Mouse (Mus musculus) adrenal gland, postnatal 0 days (tissue): ENCODE measurements around the gene Nbr1. TPM values are rescaled to one million over a fixed set of nuclear protein-coding genes. Genes with fewer than 3 reads are reported as not detected.

Experiments used
- polyA plus RNA-seq: library from polyadenylated mRNA; unstranded; fragments of >200 nt; fragmentation: Nextera tagmentation; extraction: Ambion mirVana; gene quantifications from 2 replicates; pipeline ENCODE4 v1.2.1, GENCODE M21; 2015

Nbr1 gene
- polyA plus RNA-seq, result 44.8 and 67.0 TPM in 2 replicates

DNA sequence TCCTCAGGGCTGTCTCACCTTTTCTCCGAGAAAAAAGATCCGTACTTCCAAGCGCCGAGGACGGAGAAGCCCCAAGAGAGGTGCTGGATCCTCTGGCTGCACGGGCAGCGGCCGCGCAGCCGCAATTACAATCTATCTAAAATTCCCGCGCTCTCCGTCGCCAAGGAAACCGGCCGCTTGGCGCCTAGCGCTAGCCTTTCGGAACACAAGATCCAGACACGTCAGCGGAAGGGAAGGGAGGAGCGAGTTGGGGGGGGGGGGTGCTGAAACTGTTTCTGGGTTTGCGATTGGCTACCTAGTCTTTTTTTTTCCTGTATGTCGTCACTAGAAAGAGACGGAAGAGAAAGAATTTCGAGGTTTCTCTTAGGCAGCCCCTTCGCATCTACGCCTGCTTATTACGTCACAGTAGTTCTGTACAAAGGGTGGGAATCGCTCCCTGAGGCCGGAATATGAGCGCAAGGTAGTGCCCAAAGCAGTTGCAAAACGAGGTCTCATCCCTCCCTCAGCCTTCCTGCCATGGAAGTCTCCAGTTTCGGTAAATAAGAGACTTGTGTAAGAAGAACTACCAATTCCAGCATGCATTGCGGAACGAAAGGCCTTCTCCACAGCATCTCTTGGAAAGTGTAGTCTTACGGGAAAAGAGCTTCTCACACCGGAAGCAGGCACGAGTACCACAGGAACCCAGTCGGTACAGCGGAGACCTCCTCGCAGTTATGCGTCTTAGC lies at the start of gene Nbr1, which contains the start of gene Brca1:
Gene Nbr1, plus strand, starts transcription at position 399 of the 725 bp plus-strand sequence.
Gene Brca1, minus strand, starts transcription at position 205 of the 725 bp plus-strand sequence.

GRCm38 (mm10) chr11:101582054-101583035 lies 30.4 kb downstream of the Nbr1 start, which contains the start of gene Tmem106a:
Gene Tmem106a, plus strand, starts transcription at chr11:101582242.

DNA sequence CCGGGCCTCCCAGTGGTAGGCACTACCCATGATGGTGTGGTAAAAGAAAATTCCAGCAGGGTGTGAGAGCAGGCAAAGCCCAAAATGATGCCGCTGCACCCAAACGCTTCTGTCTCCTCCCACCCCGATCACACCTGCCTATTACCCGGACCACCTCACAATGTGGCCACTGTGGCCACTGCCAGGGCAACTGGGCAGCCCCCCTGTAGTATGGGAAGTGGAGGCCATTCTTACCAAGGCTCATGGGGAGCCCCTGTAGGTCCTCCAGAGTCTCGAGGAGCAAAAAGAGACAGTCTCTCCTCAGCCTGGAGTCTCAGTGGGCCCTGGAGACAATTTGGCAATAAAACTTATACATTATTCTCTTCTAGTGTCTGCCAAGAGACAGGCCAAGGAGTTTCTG lies 47.2 kb downstream of the Nbr1 start, which contains the start of gene Gm11634:
Gene Gm11634, minus strand, starts transcription at position 101 of the 400 bp plus-strand sequence.

GRCm38 (mm10) chr11:101626995-101627856 lies 75.3 kb downstream of the Nbr1 start, which contains the start of gene Rdm1:
Gene Rdm1, plus strand, starts transcription at chr11:101627195.

Other genes with a start within 250 kb of the Nbr1 start
- gene Becn1, start 249.9 kb upstream of the Nbr1 start, polyA plus RNA-seq, result 99.1 and 118 TPM in 2 replicates
- 55.7 and 85.9 TPM in 2 replicates for gene Psme3, start 235.9 kb upstream of the Nbr1 start, polyA plus RNA-seq
- 0.43 and 0.57 TPM in 2 replicates for gene Aoc2, start 227.1 kb upstream of the Nbr1 start, polyA plus RNA-seq
- gene Aoc3, start 221.5 kb upstream of the Nbr1 start, polyA plus RNA-seq, result 1.7 and 2.3 TPM in 2 replicates
- gene G6pc, start 184.6 kb upstream of the Nbr1 start, polyA plus RNA-seq, result 4.1 and 7.5 TPM in 2 replicates
- 29.9 and 39.5 TPM in 2 replicates for gene Aarsd1, start 134.5 kb upstream of the Nbr1 start, polyA plus RNA-seq
- 3.0 and 3.6 TPM in 2 replicates for gene Gm27029, start 127.4 kb upstream of the Nbr1 start, polyA plus RNA-seq
- gene Rundc1, start 127.1 kb upstream of the Nbr1 start, polyA plus RNA-seq, result 13.2 and 19.8 TPM in 2 replicates
- gene Ptges3l, start 126.8 kb upstream of the Nbr1 start, polyA plus RNA-seq, result 5.9 and 11.6 TPM in 2 replicates
- gene Rpl27, start 109.9 kb upstream of the Nbr1 start, polyA plus RNA-seq, result 327 and 341 TPM in 2 replicates
- gene Ifi35, start 103.7 kb upstream of the Nbr1 start, polyA plus RNA-seq, result 57.4 and 61.2 TPM in 2 replicates
- 10.7 and 14.9 TPM in 2 replicates for gene Rnd2, start 87.2 kb upstream of the Nbr1 start, polyA plus RNA-seq
- gene Vat1, start 85.9 kb upstream of the Nbr1 start, polyA plus RNA-seq, result 59.9 and 78.0 TPM in 2 replicates
- 1.8 and 3.2 TPM in 2 replicates for gene Brca1, start 194 bp upstream of the Nbr1 start, polyA plus RNA-seq
- gene Tmem106a, start 30.1 kb downstream of the Nbr1 start, polyA plus RNA-seq, result 11.8 and 14.0 TPM in 2 replicates
- gene Gm11634, start 47.1 kb downstream of the Nbr1 start, polyA plus RNA-seq, result not detected in 2 replicates
- gene Rdm1, start 75.0 kb downstream of the Nbr1 start, polyA plus RNA-seq, result 65.0 and 84.8 TPM in 2 replicates
- gene Arl4d, start 113.4 kb downstream of the Nbr1 start, polyA plus RNA-seq, result 5.2 and 5.7 TPM in 2 replicates
- gene Dhx8, start 180.8 kb downstream of the Nbr1 start, polyA plus RNA-seq, result 14.0 and 17.0 TPM in 2 replicates
- gene Etv4, start 233.2 kb downstream of the Nbr1 start, polyA plus RNA-seq, result 3.0 and 8.5 TPM in 2 replicates